Mouse (Mus musculus): ENCODE results near the gene Fam71a.

- TF ChIP-seq CTCF (conservative IDR thresholded peaks at IDR 0.05 in 1 of 2, IDR thresholded peaks at IDR 0.05 in 1 of 2; ENCODE audit: low read depth in 2 of 2, low read length in 2 of 2): peak; percentile 27 to 62
- peak; percentile 74 for TF ChIP-seq EP300 (IDR thresholded peaks at IDR 0.05; ENCODE audit: low read length)
- no peak for TF ChIP-seq GABPA (IDR thresholded peaks at IDR 0.05; ENCODE audit: insufficient replicate concordance, low read depth, low read length)
- no peak for TF ChIP-seq POLR2A (IDR thresholded peaks at IDR 0.05; ENCODE audit: low read depth, low read length)
- TF ChIP-seq NRF1 (IDR thresholded peaks at IDR 0.05; ENCODE audit: low read depth, low read length): no peak
- TF ChIP-seq HCFC1 (IDR thresholded peaks at IDR 0.05; ENCODE audit: low read depth, low read length): no peak
- TF ChIP-seq ZMIZ1 (IDR thresholded peaks at IDR 0.05; ENCODE audit: low read depth, low read length): no peak
- TF ChIP-seq CHD2 (IDR thresholded peaks at IDR 0.05; ENCODE audit: low read length): peak; percentile 68
- peak; percentile 91 for TF ChIP-seq MAZ (IDR thresholded peaks at IDR 0.05; ENCODE audit: low read depth, low read length)
- peak; percentile 63; the same call in 1 of the 2 replicates for TF ChIP-seq MAFK (IDR thresholded peaks at IDR 0.05; ENCODE audit: insufficient replicate concordance, low read length)
- peak; percentile 81 for TF ChIP-seq BHLHE40 (IDR thresholded peaks at IDR 0.05; ENCODE audit: low read depth, low read length)
Observed at GRCm38 (mm10) chr1:191193657-191194424, 29.2 kb upstream of the Fam71a start.

Data from CH12.LX (cell line).